Mouse (Mus musculus) olfactory bulb, adult 2 months (tissue): ENCODE results near the gene Rab11fip4.

Experiments
- CTCF ChIP-seq: fragments of 200-500 bp; IDR thresholded peaks from 2 replicates; pipeline ENCODE4 v1.5.1; 2012; ENCODE audit warnings: low read depth, mild to moderate bottlenecking, low read length, moderate library complexity; ENCODE audit not compliant: insufficient read depth
- POLR2A ChIP-seq: fragments of 200-500 bp; IDR thresholded peaks from 2 replicates; pipeline ENCODE4 v1.6.1; 2012; ENCODE audit warnings: mild to moderate bottlenecking, low read depth, low read length, moderate library complexity; ENCODE audit not compliant: insufficient read depth

- TF ChIP-seq CTCF (no peak), POLR2A (no peak)
Measured at GRCm38 (mm10) chr11:79617991-79618390, 27.0 kb downstream of the Rab11fip4 start.
